Mouse (Mus musculus) testis, adult 2 months (tissue): ENCODE data around the gene Tiam1.

Source experiments
- CTCF ChIP-seq: fragments of 200-500 bp; IDR thresholded peaks from 2 replicates; pipeline ENCODE4 v1.5.1; 2012; ENCODE audit warnings: low read depth, mild to moderate bottlenecking, inconsistent platforms, low read length, moderate library complexity; ENCODE audit not compliant: control insufficient read depth, insufficient read depth, insufficient replicate concordance
- POLR2A ChIP-seq: fragments of 200-500 bp; IDR thresholded peaks from 2 replicates; pipeline ENCODE4 v1.6.1; 2012; ENCODE audit warnings: low read depth, mild to moderate bottlenecking, inconsistent platforms, low read length, moderate library complexity; ENCODE audit not compliant: control insufficient read depth

DNA sequence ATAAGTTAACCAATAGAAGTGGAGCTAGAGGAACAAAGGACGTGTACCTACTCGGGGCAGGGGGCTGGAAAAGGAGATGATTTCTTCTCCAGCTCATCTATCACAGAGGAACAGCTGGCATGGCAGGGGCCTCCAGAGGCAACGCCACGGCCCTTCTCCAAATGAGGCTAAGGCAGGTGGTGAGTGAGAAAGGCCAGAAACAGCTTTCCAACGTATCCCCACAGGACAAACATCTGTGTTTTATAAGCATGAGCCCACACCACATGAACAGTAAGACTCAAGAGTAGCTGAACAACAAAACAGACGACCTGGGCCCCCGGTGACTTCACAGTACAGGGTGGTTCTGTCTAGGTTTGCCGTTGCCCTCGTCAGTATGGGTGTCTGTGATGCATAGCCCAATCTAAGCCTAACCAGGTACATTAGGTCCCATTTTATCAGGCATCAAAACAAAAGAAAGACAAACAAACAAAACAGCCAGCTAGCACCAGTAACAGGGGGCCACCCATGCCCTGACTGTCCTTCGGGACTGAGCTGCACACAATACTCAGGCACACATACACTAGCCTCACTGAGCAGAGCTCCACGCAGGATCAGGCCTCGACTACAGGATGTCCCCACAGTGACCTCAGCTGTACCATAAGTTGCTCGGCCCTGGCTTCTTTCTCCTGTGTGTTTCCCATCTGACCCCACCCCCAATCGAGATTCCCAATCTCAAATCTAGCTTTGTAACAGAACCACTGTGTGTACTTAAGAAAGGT, 260.9 kb downstream of the Tiam1 start:
- TF ChIP-seq CTCF: no peak
- no peak for TF ChIP-seq POLR2A
